Mouse (Mus musculus) midbrain, embryonic 13.5 days (tissue): ENCODE data around the gene Col25a1. TPM values are rescaled to one million over a fixed set of nuclear protein-coding genes. Genes with fewer than 3 reads are reported as not detected.

Experiments used
- ATAC-seq: fragments of 200-750 bp; cut with Nextera tagmentation; 2 replicates; pipeline ENCODE4 v1.8.0; 2017; ENCODE audit warnings: mild to moderate bottlenecking, moderate TSS enrichment, moderate library complexity
- H3K27ac ChIP-seq: fragments of 300-500 bp; sonication (generic); 2 replicates; pipeline ENCODE4 v1.5.1; 2015; ENCODE audit warnings: inconsistent platforms, mild to moderate bottlenecking, moderate library complexity
- H3K27me3 ChIP-seq: fragments of 300-500 bp; sonication (generic); 2 replicates; pipeline ENCODE4 v1.6.1; 2015; ENCODE audit warnings: mild to moderate bottlenecking, inconsistent platforms
- H3K36me3 ChIP-seq: fragments of 300-500 bp; sonication (generic); 2 replicates; pipeline ENCODE4 v1.6.1; 2015; ENCODE audit warnings: mild to moderate bottlenecking, inconsistent platforms
- H3K4me1 ChIP-seq: fragments of 300-500 bp; sonication (generic); replicated peaks from 2 replicates; pipeline ENCODE4 v1.6.1; 2015; ENCODE audit warnings: inconsistent platforms
- H3K4me2 ChIP-seq: fragments of 300-500 bp; sonication (generic); replicated peaks from 2 replicates; pipeline ENCODE4 v1.6.1; 2015; ENCODE audit warnings: moderate library complexity, mild to moderate bottlenecking, inconsistent platforms
- H3K4me3 ChIP-seq: fragments of 300-500 bp; sonication (generic); replicated peaks from 2 replicates; pipeline ENCODE4 v1.5.1; 2015; ENCODE audit warnings: mild to moderate bottlenecking, inconsistent platforms
- H3K9ac ChIP-seq: fragments of 300-500 bp; sonication (generic); replicated peaks from 2 replicates; pipeline ENCODE4 v1.6.1; 2015; ENCODE audit warnings: mild to moderate bottlenecking, inconsistent platforms
- H3K9me3 ChIP-seq: fragments of 300-500 bp; sonication (generic); 2 replicates; pipeline ENCODE4 v1.6.1; 2016; ENCODE audit warnings: mild to moderate bottlenecking, inconsistent platforms
- WGBS: fragments of 180-500 bp; shearing (Covaris S2); methylation state at CpG from one replicate; pipeline ENCODE4 v1.1.7; 2015; 5-methylcytosine and 5-hydroxymethylcytosine counted together
- polyA plus RNA-seq: library from polyadenylated mRNA; unstranded; fragments of >200 nt; fragmentation: Nextera tagmentation; extraction: Ambion mirVana; gene quantifications from 2 replicates; pipeline ENCODE4 v1.2.1, GENCODE M21; 2015

Gene Col25a1
- polyA plus RNA-seq, 1 experiment from 2014 or later = 11.2 TPM

DNA sequence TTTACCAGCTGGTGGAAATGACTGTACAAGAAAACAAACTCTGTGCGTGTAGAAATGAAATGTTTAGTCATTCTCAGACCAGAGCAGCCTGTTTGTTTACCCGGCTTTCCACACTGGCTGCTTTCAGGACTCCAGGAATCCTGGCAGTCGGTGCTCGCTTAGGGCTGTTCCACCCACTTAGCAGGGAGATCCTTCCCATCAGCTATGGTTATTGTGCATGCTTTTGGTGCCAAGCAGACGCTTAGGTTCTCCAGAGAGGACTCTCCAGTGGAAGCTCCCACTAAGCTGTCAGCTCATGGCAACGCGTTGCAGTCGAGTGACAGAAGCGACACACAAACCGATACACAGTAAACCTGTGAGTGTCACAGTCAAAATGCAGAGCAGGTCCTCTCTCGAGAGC lies 2.7 kb upstream of the Col25a1 start:
- no peak overlapping the region for H3K4me2 ChIP-seq
- no peak overlapping the region for H3K9ac ChIP-seq
- 74% methylated on average over 11 of the region's 11 CpGs for WGBS
- no peaks in the 10 kb centered on the region for H3K36me3 ChIP-seq
- H3K27me3 ChIP-seq = no peaks in the 10 kb centered on the region
- peaks cover 10% of the 10 kb centered on the region; the same call in 1 of the 2 replicates for H3K4me1 ChIP-seq
- H3K4me3 ChIP-seq = no peak overlapping the region
- no peaks in the 10 kb centered on the region for H3K9me3 ChIP-seq
- 0 out of 2 replicates have a peak, but pooled peaks have one; percentile 53 for ATAC-seq
- 0 out of 2 replicates have a peak overlapping the region, but pooled peaks have one; percentile 16 for H3K27ac ChIP-seq

DNA sequence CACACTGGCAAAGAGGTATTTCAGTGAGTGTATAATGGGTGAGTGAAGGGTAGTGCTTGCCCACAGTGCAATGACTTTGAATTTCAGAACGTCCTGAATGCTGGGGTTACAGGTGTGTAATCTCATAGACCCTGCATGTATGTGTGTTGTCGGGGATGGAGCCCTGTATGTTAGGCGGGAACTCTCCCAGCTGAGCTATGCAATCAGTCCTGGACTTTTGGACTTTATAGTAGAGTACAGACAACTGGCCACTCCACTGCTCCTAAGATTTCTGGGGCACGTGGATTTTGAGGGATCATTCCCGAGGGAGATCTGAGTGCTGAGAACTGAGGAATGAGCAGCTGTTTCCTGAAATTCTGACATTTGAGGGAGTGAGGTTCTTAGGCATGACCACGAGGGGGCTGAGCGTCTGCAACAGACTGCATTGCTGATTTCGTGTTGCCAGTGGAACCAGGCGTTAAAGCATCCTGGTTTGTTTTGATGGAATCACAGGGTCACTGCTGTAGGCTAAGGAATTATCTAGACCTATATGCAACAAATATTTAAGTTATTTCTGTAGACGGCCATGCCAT lies 1.6 kb upstream of the Col25a1 start:
- ATAC-seq = peak; percentile 30; the same call in 1 of the 2 replicates
- Histone ChIP-seq H3K4me2 (no peak overlapping the region), H3K4me3 (no peak overlapping the region), H3K36me3 (no peaks in the 10 kb centered on the region), H3K9me3 (no peaks in the 10 kb centered on the region), H3K27me3 (no peaks in the 10 kb centered on the region), H3K4me1 (peaks cover 10% of the 10 kb centered on the region; the same call in 1 of the 2 replicates), H3K27ac (no peak overlapping the region), H3K9ac (no peak overlapping the region)
- WGBS = 71% methylated on average over 10 of the region's 10 CpGs

DNA sequence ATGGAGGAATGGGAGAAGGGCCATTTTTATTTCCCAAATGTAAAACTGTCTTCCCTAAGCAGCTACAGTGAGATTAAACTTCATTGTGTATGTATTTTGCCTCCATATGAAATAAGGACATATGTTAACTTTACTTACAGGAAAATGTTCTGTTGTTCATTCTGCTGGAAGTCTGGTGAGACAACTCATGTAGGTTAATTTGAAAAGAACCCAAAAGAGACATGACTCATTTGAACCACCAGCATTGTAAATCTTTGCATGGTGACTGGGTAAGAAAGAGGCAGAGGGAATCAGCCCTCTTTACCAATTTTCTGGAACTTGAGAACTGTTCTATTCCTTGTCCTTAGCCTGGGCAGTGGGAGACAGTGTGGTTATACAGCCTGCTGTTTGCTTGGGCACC lies 5.9 kb downstream of the Col25a1 start:
- Histone ChIP-seq H3K4me3 (no peak overlapping the region), H3K27ac (no peak overlapping the region), H3K9me3 (peaks cover 3% of the 10 kb centered on the region; the same call in 1 of the 2 replicates), H3K4me2 (no peak overlapping the region), H3K9ac (no peak overlapping the region), H3K4me1 (no peaks in the 10 kb centered on the region), H3K36me3 (no peaks in the 10 kb centered on the region), H3K27me3 (no peaks in the 10 kb centered on the region)
- no peak for ATAC-seq

DNA sequence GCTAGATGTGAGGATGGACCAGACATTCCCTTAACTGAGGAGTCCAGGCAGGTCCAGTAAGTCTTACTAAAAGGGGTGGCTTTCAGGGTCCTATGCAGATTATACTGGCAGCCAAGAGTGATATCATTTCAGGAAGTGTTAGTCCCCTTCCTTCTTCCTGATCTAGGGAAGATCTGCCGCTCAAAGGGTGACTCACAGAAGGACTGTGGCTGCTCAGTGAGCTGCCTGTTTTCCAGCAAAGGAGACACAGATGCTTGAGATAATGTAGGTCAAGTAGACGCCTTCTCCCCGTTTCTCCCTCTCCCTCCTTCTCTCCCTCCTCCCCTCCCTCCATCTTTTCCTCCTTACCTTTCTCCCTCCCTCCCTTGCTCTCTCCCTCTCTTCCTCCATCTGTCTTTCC lies 6.3 kb downstream of the Col25a1 start:
- H3K36me3 ChIP-seq = no peaks in the 10 kb centered on the region
- H3K27me3 ChIP-seq = no peaks in the 10 kb centered on the region
- H3K9ac ChIP-seq = no peak overlapping the region
- WGBS = 84% methylated on average over 3 of the region's 3 CpGs
- no peak overlapping the region for H3K4me3 ChIP-seq
- ATAC-seq = no peak
- no peak overlapping the region for H3K4me2 ChIP-seq
- no peaks in the 10 kb centered on the region for H3K4me1 ChIP-seq
- H3K9me3 ChIP-seq = peaks cover 7% of the 10 kb centered on the region; the same call in 1 of the 2 replicates
- no peak overlapping the region for H3K27ac ChIP-seq

DNA sequence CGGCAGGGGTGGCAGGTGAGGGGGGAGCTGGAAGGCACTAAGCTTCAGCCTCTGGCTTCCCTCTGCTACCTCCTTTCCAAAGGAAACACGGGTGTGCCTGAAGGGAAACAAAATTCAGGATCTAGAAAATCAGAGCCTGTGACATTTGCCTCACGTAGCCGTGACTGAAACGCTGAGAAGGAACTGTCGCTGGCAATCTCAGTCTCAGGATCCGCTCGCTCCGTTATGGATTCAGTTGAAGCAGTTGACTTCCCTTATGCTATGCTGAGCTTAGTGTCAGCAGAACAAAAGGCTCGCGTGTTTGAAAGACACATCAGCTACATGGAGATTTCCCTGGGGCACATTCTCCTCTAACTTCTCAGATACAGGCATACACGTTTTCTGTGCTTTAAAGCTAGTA lies 14.6 kb downstream of the Col25a1 start:
- ATAC-seq = 0 out of 2 replicates have a peak, but pooled peaks have one; percentile 27
- Histone ChIP-seq H3K4me2 (no peak overlapping the region), H3K4me3 (no peak overlapping the region)

DNA sequence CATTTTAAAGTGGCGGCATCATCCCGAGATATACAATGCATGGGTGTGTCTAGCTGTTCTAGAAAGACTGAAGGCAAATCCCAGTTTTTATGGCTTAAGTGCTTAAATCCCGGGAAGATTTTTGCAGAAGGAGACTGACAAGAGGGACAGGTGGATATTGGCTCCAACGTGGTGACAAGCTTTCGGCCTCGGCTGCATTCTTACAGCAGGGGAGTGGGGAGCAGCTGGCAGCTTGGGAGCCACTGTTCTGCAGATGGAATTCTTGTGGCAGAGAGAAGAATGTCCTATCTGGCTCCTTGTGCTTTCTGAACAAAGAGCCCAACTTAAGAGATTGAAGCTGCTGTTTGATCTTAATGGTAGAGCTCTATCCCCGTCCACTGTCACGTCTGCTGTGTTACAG lies 16.5 kb downstream of the Col25a1 start:
- Histone ChIP-seq H3K9ac (no peak overlapping the region), H3K4me2 (no peak overlapping the region), H3K4me1 (peaks cover 15% of the 10 kb centered on the region), H3K9me3 (peaks cover under 1% of the 10 kb centered on the region; the same call in 1 of the 2 replicates), H3K27ac (no peak overlapping the region), H3K27me3 (no peaks in the 10 kb centered on the region), H3K36me3 (no peaks in the 10 kb centered on the region), H3K4me3 (no peak overlapping the region)
- whole genome bisulfite sequencing = 43% methylated on average over 8 of the region's 8 CpGs
- no peak for ATAC-seq

More for the DNA sequence above, 14.6 kb downstream of the Col25a1 start:
- Histone ChIP-seq H3K27ac (peak overlapping the region; percentile 21; the same call in 1 of the 2 replicates), H3K9me3 (peaks cover 9% of the 10 kb centered on the region; the same call in 1 of the 2 replicates), H3K36me3 (no peaks in the 10 kb centered on the region), H3K9ac (no peak overlapping the region), H3K4me1 (peaks cover 15% of the 10 kb centered on the region), H3K27me3 (no peaks in the 10 kb centered on the region)
- WGBS = 54% methylated on average over 12 of the region's 12 CpGs

DNA sequence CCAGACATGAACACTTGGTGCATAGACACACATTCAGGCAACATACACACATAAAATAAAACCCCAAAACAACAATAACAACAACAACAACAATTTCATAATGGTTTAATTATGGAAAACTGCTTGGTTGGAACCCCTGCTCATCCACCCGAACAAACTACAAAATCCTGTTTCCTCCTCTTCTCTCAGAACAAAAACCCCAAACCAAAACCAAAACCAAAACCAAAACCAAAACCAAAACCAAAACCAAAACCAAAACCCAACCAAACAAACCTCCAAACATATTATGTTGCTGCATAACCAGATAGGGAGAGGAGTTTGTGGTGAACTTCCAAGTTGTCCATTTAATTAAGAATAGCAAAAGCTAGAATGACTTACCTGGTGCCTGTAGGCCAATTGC lies 17.9 kb downstream of the Col25a1 start:
- no peak overlapping the region for H3K9ac ChIP-seq
- H3K27me3 ChIP-seq = no peaks in the 10 kb centered on the region
- H3K4me2 ChIP-seq = no peak overlapping the region
- peaks cover 15% of the 10 kb centered on the region for H3K4me1 ChIP-seq
- H3K4me3 ChIP-seq = no peak overlapping the region
- H3K9me3 ChIP-seq = no peaks in the 10 kb centered on the region
- H3K36me3 ChIP-seq = no peaks in the 10 kb centered on the region
- H3K27ac ChIP-seq = no peak overlapping the region
- 95% methylated on average over 1 of the region's 1 CpGs for WGBS
- ATAC-seq = no peak

DNA sequence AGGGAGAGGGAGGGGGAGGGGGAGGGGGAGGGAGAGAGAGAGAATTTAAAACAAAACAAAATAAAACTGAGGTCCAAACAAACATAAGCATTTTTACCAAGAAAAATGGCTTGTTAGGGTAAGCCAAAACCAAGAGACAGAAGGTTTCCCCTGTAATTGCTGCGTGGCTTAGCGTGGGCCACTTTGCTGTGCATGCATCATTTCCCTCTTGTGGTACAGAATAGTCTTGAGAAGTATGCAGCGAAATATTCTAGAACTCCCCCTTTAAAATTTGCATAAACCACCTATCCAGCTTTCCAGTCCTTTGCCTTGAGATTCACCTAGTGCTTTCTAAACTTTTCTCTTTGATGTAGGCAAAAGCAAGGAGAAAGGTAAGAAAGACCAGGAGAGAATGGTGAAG lies 21.8 kb downstream of the Col25a1 start:
- no peaks in the 10 kb centered on the region for H3K36me3 ChIP-seq
- WGBS = 86% methylated on average over 3 of the region's 3 CpGs
- H3K27me3 ChIP-seq = no peaks in the 10 kb centered on the region
- no peak overlapping the region for H3K4me3 ChIP-seq
- no peaks in the 10 kb centered on the region for H3K9me3 ChIP-seq
- H3K4me1 ChIP-seq = no peaks in the 10 kb centered on the region
- H3K9ac ChIP-seq = no peak overlapping the region
- no peak for ATAC-seq
- no peak overlapping the region for H3K4me2 ChIP-seq
- H3K27ac ChIP-seq = no peak overlapping the region

DNA sequence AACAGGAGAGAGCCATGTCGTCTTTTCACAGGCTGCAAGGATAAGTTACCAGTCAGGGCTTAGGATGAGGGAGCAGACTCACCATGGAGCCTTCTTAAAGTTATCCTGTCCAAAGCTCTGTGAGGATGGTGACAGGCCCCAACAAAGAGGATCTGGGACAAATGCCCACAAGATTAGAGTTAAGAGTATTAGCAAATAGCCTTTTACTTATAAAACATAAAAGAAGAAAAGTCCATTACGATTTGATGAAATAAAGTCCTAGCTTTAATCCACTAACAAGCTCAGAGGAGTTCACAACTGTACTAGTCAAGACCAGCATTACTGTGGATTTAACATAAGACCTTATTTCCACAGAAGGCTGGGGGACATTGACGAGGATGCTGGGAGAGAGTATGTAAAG lies 26.2 kb downstream of the Col25a1 start:
- H3K4me2 ChIP-seq = no peak overlapping the region
- H3K4me3 ChIP-seq = no peak overlapping the region
- no peak overlapping the region for H3K9ac ChIP-seq
- no peaks in the 10 kb centered on the region for H3K36me3 ChIP-seq
- H3K4me1 ChIP-seq = 0 out of 2 replicates have a peak, but pooled peaks cover 4% of the 10 kb centered on the region
- WGBS = 32% methylated on average over 3 of the region's 3 CpGs
- ATAC-seq = no peak
- no peaks in the 10 kb centered on the region for H3K9me3 ChIP-seq
- no peaks in the 10 kb centered on the region for H3K27me3 ChIP-seq
- H3K27ac ChIP-seq = no peak overlapping the region

DNA sequence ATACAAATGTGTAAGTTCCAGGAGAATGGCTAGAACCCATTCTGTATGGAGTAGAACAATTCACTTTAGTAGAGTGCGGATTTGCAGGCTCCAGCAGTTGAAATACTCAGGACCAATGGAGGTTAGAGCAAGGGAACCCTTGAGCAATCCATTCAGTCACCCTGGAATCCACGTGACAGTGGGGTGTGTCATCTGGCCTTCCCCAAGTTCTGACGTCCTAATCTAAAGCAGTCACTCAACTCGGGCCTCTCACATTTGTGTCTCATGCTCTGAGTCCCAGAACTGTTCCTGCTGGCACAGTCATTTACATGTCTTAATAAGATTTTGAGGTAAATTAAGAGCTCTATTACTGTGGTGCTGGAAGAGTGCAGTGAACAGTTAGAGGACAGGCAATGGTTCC lies 28.6 kb downstream of the Col25a1 start:
- Histone ChIP-seq H3K27me3 (no peaks in the 10 kb centered on the region), H3K4me1 (0 out of 2 replicates have a peak, but pooled peaks cover 4% of the 10 kb centered on the region), H3K36me3 (no peaks in the 10 kb centered on the region), H3K4me2 (no peak overlapping the region), H3K27ac (no peak overlapping the region), H3K9ac (no peak overlapping the region), H3K9me3 (no peaks in the 10 kb centered on the region), H3K4me3 (no peak overlapping the region)
- 63% methylated on average over 4 of the region's 4 CpGs for WGBS
- ATAC-seq = no peak

DNA sequence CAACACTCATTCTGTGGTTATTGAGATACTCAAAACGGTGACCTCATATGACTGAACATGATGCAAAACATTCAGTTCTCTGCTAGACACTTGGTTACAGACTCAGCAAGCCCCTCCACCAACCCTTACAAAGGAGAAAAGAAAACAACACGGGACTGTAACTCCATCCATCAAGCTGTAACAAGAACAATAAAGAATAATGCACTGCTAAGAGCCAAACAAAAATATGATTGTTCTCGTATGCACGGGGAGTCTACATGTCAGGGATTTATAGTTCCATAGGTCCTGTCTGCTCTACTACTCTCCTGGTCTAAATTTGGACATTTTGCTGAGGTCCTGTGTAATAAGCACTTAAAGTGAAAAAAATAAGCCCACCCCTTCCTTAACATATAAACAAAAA lies 29.6 kb downstream of the Col25a1 start:
- no peak overlapping the region for H3K4me3 ChIP-seq
- H3K27me3 ChIP-seq = no peaks in the 10 kb centered on the region
- 70% methylated on average over 4 of the region's 4 CpGs for WGBS
- no peak overlapping the region for H3K9ac ChIP-seq
- no peak overlapping the region for H3K4me2 ChIP-seq
- H3K9me3 ChIP-seq = no peaks in the 10 kb centered on the region
- H3K36me3 ChIP-seq = no peaks in the 10 kb centered on the region
- H3K27ac ChIP-seq = no peak overlapping the region
- ATAC-seq = no peak
- 0 out of 2 replicates have a peak, but pooled peaks cover 4% of the 10 kb centered on the region for H3K4me1 ChIP-seq

DNA sequence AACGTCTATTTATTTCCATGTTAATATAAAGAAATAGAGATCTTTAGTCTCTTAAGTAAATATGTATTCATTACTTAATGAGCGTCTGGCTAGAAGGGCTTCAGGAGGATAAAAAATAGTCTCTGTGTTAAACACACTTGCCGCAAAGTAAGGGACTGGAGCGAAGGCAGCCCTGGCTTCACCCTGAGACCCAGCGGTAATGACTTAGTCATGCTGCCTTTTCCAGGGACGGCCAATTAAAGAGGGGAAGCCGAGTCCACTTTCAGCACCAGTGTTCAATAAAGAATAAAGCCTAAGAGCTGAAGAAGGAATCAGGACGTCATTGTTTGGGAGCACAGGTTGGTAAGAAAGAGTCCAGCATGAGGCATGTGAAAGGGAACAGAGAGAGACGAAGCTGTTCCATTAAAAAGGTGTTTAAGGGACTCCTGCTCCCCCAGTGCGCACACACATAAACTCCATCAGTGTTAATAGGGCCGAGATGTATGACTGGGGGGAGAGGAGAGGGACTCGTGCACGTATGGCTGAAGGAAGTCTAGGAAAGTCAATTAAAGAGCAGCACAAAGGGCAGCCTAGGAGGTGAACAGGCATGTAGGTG lies 30.1 kb downstream of the Col25a1 start:
- no peak overlapping the region for H3K4me3 ChIP-seq
- WGBS = 43% methylated on average over 13 of the region's 13 CpGs
- H3K9ac ChIP-seq = no peak overlapping the region
- no peak overlapping the region for H3K27ac ChIP-seq
- no peaks in the 10 kb centered on the region for H3K36me3 ChIP-seq
- 0 out of 2 replicates have a peak, but pooled peaks cover 4% of the 10 kb centered on the region for H3K4me1 ChIP-seq
- H3K9me3 ChIP-seq = no peaks in the 10 kb centered on the region
- ATAC-seq = peak; percentile 68; the same call in 1 of the 2 replicates
- H3K27me3 ChIP-seq = no peaks in the 10 kb centered on the region
- no peak overlapping the region for H3K4me2 ChIP-seq
